Mouse (Mus musculus): Measurements from ENCODE around the gene Mical1. TPM values are rescaled to one million over a fixed set of nuclear protein-coding genes. Genes with fewer than 3 reads are reported as not detected.

The Mical1 gene
- polyA plus RNA-seq, 1 experiment: 27.7 TPM

DNA sequence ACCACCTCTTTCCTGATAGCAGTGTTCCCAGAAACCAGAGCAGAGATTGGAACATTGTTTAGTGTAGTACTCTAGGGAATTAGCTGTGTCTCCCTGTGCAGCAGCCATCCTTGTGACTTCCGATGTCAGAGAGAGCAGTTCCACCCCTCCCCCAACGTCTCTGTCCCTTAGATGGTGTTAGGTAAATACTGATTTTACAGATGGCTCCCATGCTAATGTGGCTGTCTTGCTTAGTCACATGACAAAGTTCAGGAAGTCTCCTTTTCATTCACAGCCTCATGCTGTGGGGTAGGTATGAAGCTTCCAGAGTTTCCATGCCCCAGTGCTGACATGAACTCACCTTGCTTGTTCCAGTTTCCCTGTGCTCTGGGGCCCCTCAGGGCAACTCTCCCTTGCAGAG lies 15.6 kb upstream of the Mical1 start:
- TF ChIP-seq CTCF (IDR thresholded peaks at IDR 0.05; ENCODE audit: control insufficient read depth, insufficient read depth, insufficient read length): no peak
- H3K79me3 ChIP-seq (ENCODE audit: low read depth): no peaks in the 10 kb centered on the region
- no peaks in the 10 kb centered on the region for H3K27me3 ChIP-seq (ENCODE audit: control insufficient read depth, insufficient read depth, insufficient read length)
- H3K4me3 ChIP-seq (ENCODE audit: insufficient read depth, poor library complexity, severe bottlenecking): no peak overlapping the region
- H3K36me3 ChIP-seq (ENCODE audit: control insufficient read depth, insufficient read depth): peaks cover 53% of the 10 kb centered on the region
- no peak overlapping the region for H3ac ChIP-seq (ENCODE audit: control insufficient read depth, insufficient read length, low read depth)
- no peaks in the 10 kb centered on the region for H3K79me2 ChIP-seq (ENCODE audit: control insufficient read depth, insufficient read depth)

GRCm38 (mm10) chr10:41461057-41461722 lies 14.9 kb upstream of the Mical1 start:
- no peak for TF ChIP-seq USF1 (IDR thresholded peaks at IDR 0.05; ENCODE audit: low read depth)
- no peak for TF ChIP-seq MYOG (IDR thresholded peaks at IDR 0.05; ENCODE audit: control insufficient read depth, extremely low read depth, insufficient read length)
- TF ChIP-seq FOSL1 (IDR thresholded peaks at IDR 0.05; ENCODE audit: insufficient read depth, low read length, poor library complexity, severe bottlenecking): no peak
- TF ChIP-seq CEBPB (IDR thresholded peaks at IDR 0.05; ENCODE audit: low read depth): no peak
- peaks cover 50% of the 10 kb centered on the region for H3K36me3 ChIP-seq (ENCODE audit: control insufficient read depth, insufficient read depth)

GRCm38 (mm10) chr10:41464401-41464955 lies 11.6 kb upstream of the Mical1 start:
- TF ChIP-seq FOSL1 (IDR thresholded peaks at IDR 0.05; ENCODE audit: insufficient read depth, low read length, poor library complexity, severe bottlenecking) (no peak), USF1 (IDR thresholded peaks at IDR 0.05; ENCODE audit: low read depth) (no peak), MAX (IDR thresholded peaks at IDR 0.05) (no peak), MYOG (IDR thresholded peaks at IDR 0.05; ENCODE audit: control insufficient read depth, extremely low read depth, insufficient read length) (no peak), CTCF (IDR thresholded peaks at IDR 0.05; ENCODE audit: control insufficient read depth, insufficient read depth, insufficient read length) (no peak), CEBPB (IDR thresholded peaks at IDR 0.05; ENCODE audit: low read depth) (no peak), MYOD1 (IDR thresholded peaks at IDR 0.05; ENCODE audit: control insufficient read depth, insufficient read length, low read depth) (no peak)
- no peak overlapping the region for H3K4me3 ChIP-seq (ENCODE audit: insufficient read depth, poor library complexity, severe bottlenecking)
- peaks cover 25% of the 10 kb centered on the region for H3K36me3 ChIP-seq (ENCODE audit: control insufficient read depth, insufficient read depth)
- H3K27me3 ChIP-seq (ENCODE audit: control insufficient read depth, insufficient read depth, insufficient read length): no peaks in the 10 kb centered on the region
- no peaks in the 10 kb centered on the region for H3K79me3 ChIP-seq (ENCODE audit: low read depth)
- H3K79me2 ChIP-seq (ENCODE audit: control insufficient read depth, insufficient read depth): no peaks in the 10 kb centered on the region
- no peak overlapping the region for H3ac ChIP-seq (ENCODE audit: control insufficient read depth, insufficient read length, low read depth)

More at GRCm38 (mm10) chr10:41461057-41461722, 14.9 kb upstream of the Mical1 start:
- no peak overlapping the region for H3K4me3 ChIP-seq (ENCODE audit: insufficient read depth, poor library complexity, severe bottlenecking)
- no peak overlapping the region for H3ac ChIP-seq (ENCODE audit: control insufficient read depth, insufficient read length, low read depth)
- H3K79me2 ChIP-seq (ENCODE audit: control insufficient read depth, insufficient read depth): no peaks in the 10 kb centered on the region
- H3K79me3 ChIP-seq (ENCODE audit: low read depth): no peaks in the 10 kb centered on the region
- H3K27me3 ChIP-seq (ENCODE audit: control insufficient read depth, insufficient read depth, insufficient read length): no peaks in the 10 kb centered on the region

- TF ChIP-seq USF1 (IDR thresholded peaks at IDR 0.05; ENCODE audit: low read depth) (no peak), MYOD1 (IDR thresholded peaks at IDR 0.05; ENCODE audit: control insufficient read depth, insufficient read length, low read depth) (no peak), MAX (IDR thresholded peaks at IDR 0.05) (no peak), CEBPB (IDR thresholded peaks at IDR 0.05; ENCODE audit: low read depth) (no peak), MYOG (IDR thresholded peaks at IDR 0.05; ENCODE audit: control insufficient read depth, extremely low read depth, insufficient read length) (no peak), CTCF (IDR thresholded peaks at IDR 0.05; ENCODE audit: control insufficient read depth, insufficient read depth, insufficient read length) (no peak), FOSL1 (IDR thresholded peaks at IDR 0.05; ENCODE audit: insufficient read depth, low read length, poor library complexity, severe bottlenecking) (no peak)
- Histone ChIP-seq H3K4me3 (ENCODE audit: insufficient read depth, poor library complexity, severe bottlenecking) (no peak overlapping the region), H3K36me3 (ENCODE audit: control insufficient read depth, insufficient read depth) (peaks cover 25% of the 10 kb centered on the region), H3K79me3 (ENCODE audit: low read depth) (no peaks in the 10 kb centered on the region), H3K27me3 (ENCODE audit: control insufficient read depth, insufficient read depth, insufficient read length) (no peaks in the 10 kb centered on the region), H3K79me2 (ENCODE audit: control insufficient read depth, insufficient read depth) (no peaks in the 10 kb centered on the region), H3ac (ENCODE audit: control insufficient read depth, insufficient read length, low read depth) (no peak overlapping the region)
These were observed 8.8 kb upstream of the Mical1 start for GRCm38 (mm10) chr10:41467325-41467724.

DNA sequence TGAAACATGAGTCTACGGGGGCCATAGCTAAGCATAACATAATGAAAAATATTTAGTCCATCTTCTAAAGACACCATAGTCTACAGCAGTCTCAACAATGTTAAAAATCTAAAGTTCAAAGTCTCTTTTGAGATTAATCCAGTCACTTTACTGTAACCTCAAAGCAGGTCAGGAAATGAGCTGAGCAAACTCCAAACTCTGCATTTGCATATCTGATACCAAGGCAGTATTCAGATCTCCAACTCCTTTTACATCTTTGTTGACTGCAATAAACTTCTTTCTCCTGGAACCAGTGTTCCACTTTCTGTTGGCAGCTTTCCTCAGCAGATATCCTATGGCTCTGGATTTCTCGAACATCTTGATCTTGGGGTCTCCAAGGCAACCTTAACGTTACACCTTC lies 5.4 kb upstream of the Mical1 start:
- no peaks in the 10 kb centered on the region for H3K79me3 ChIP-seq (ENCODE audit: low read depth)
- TF ChIP-seq MYOG (IDR thresholded peaks at IDR 0.05; ENCODE audit: control insufficient read depth, extremely low read depth, insufficient read length): no peak
- no peak for TF ChIP-seq MAX (IDR thresholded peaks at IDR 0.05)
- no peak for TF ChIP-seq FOSL1 (IDR thresholded peaks at IDR 0.05; ENCODE audit: insufficient read depth, low read length, poor library complexity, severe bottlenecking)
- no peak for TF ChIP-seq USF1 (IDR thresholded peaks at IDR 0.05; ENCODE audit: low read depth)
- no peak for TF ChIP-seq CEBPB (IDR thresholded peaks at IDR 0.05; ENCODE audit: low read depth)
- TF ChIP-seq CTCF (IDR thresholded peaks at IDR 0.05; ENCODE audit: control insufficient read depth, insufficient read depth, insufficient read length): no peak
- no peak for TF ChIP-seq MYOD1 (IDR thresholded peaks at IDR 0.05; ENCODE audit: control insufficient read depth, insufficient read length, low read depth)
- no peaks in the 10 kb centered on the region for H3K79me2 ChIP-seq (ENCODE audit: control insufficient read depth, insufficient read depth)
- peaks cover 2% of the 10 kb centered on the region for H3K36me3 ChIP-seq (ENCODE audit: control insufficient read depth, insufficient read depth)
- H3K4me3 ChIP-seq (ENCODE audit: insufficient read depth, poor library complexity, severe bottlenecking): no peak overlapping the region
- H3ac ChIP-seq (ENCODE audit: control insufficient read depth, insufficient read length, low read depth): no peak overlapping the region
- no peaks in the 10 kb centered on the region for H3K27me3 ChIP-seq (ENCODE audit: control insufficient read depth, insufficient read depth, insufficient read length)

DNA sequence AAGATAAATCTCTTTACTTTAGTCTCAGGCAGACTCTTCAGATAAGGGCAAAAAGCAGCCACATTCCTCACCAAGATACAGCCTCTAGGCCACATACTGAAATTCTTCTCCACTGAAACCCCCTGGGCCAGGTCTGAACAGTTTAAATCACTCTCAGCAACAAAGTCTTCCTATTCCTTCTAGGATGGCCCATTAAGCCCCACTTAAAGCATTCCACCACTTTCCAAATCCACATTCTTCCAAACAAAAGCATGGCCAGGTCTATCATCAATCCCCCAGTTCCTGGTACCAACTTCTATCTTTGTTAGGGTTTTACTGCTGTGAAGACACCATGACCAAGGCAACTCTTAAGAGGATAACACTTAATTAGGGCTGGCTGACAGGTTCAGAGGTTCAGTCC lies 3.6 kb upstream of the Mical1 start:
- Histone ChIP-seq H3K79me2 (ENCODE audit: control insufficient read depth, insufficient read depth) (no peaks in the 10 kb centered on the region), H3K27me3 (ENCODE audit: control insufficient read depth, insufficient read depth, insufficient read length) (no peaks in the 10 kb centered on the region), H3ac (ENCODE audit: control insufficient read depth, insufficient read length, low read depth) (no peak overlapping the region), H3K36me3 (ENCODE audit: control insufficient read depth, insufficient read depth) (no peaks in the 10 kb centered on the region), H3K4me3 (ENCODE audit: insufficient read depth, poor library complexity, severe bottlenecking) (no peak overlapping the region), H3K79me3 (ENCODE audit: low read depth) (no peaks in the 10 kb centered on the region)
- no peak for TF ChIP-seq MAX (IDR thresholded peaks at IDR 0.05)
- no peak for TF ChIP-seq MYOD1 (IDR thresholded peaks at IDR 0.05; ENCODE audit: control insufficient read depth, insufficient read length, low read depth)
- TF ChIP-seq CEBPB (IDR thresholded peaks at IDR 0.05; ENCODE audit: low read depth): no peak
- TF ChIP-seq MYOG (IDR thresholded peaks at IDR 0.05; ENCODE audit: control insufficient read depth, extremely low read depth, insufficient read length): no peak
- TF ChIP-seq CTCF (IDR thresholded peaks at IDR 0.05; ENCODE audit: control insufficient read depth, insufficient read depth, insufficient read length): no peak
- no peak for TF ChIP-seq FOSL1 (IDR thresholded peaks at IDR 0.05; ENCODE audit: insufficient read depth, low read length, poor library complexity, severe bottlenecking)
- no peak for TF ChIP-seq USF1 (IDR thresholded peaks at IDR 0.05; ENCODE audit: low read depth)

Measured in C2C12 (cell line).